Mouse (Mus musculus): Measurements from ENCODE around the gene Hist1h1a. TPM values are rescaled to one million over a fixed set of nuclear protein-coding genes. Genes with fewer than 3 reads are reported as not detected.
A peak's percentile ranks its signal among the peaks of the same experiment; 100 is the strongest.

The Hist1h1a gene
- polyA plus RNA-seq, 1 experiment, result not detected

DNA sequence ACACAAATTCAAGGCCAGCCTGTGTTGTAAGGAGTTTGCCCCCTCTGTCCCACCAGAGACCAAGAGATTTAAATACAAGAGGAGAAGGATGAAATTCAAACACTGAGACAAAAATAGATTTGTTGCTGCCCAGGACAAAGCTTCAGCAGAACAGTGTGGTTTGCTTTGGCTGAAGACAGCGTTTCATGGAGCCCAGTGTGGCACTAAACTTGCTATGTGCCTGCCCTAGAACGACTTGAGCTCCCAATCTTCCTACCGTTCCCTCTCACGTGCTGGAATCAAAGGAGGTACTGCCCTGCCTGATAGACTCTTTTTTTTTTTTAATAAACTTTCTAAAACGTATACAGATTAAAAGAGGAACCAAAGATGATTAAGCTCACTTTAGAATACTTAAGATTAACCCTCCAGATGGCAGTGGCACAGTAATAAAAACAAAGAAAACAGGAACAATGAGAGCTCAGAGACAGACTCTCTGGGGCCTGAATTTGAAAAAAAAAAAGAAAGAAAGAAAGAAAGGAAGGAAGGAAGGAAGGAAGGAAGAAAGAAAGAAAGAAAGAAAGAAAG, 5.5 kb downstream of the Hist1h1a start:
- Histone ChIP-seq H3K4me3 (ENCODE audit: insufficient read depth, low read length) (peak overlapping the region; percentile 7; the same call in 1 of the 2 replicates), H3K4me1 (ENCODE audit: control insufficient read depth, insufficient read depth, low read length) (peaks cover 17% of the 10 kb centered on the region), H3K27ac (ENCODE audit: insufficient read depth, low read depth, low read length) (peak overlapping the region; percentile 83)
- TF ChIP-seq POLR2A (IDR thresholded peaks at IDR 0.05; ENCODE audit: borderline replicate concordance, low read depth, low read length), result no peak
- no peak for TF ChIP-seq CTCF (IDR thresholded peaks at IDR 0.05; ENCODE audit: low read depth, low read length)

DNA sequence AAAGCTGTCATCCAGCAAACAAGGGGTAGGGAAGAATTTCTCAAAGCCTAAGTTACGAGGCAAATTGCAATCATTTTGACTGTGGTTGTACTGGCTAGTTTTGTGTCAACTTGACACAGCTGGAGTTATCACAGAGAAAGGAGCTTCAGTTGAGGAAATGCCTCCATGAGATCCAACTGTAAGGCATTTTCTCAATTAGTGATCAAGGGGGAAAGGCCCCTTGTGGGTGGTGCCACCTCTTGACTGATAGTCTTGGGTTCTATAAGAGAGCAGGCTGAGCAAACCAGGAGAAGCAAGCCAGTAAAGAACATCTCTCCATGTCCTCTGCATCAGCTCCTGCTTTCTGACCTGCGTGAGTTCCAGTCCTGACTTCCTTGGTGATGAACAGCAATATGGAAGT, 6.1 kb downstream of the Hist1h1a start, which contains the start of gene Trim38:
Gene Trim38 (plus strand): TSS at position 301 of the 400 bp plus-strand sequence.
- Histone ChIP-seq H3K4me1 (ENCODE audit: control insufficient read depth, insufficient read depth, low read length) (peaks cover 12% of the 10 kb centered on the region), H3K4me3 (ENCODE audit: insufficient read depth, low read length) (peak within 1 kb of the TSS; percentile 7; the same call in 1 of the 2 replicates), H3K27ac (ENCODE audit: insufficient read depth, low read depth, low read length) (peak within 1 kb of the TSS; percentile 83)

DNA sequence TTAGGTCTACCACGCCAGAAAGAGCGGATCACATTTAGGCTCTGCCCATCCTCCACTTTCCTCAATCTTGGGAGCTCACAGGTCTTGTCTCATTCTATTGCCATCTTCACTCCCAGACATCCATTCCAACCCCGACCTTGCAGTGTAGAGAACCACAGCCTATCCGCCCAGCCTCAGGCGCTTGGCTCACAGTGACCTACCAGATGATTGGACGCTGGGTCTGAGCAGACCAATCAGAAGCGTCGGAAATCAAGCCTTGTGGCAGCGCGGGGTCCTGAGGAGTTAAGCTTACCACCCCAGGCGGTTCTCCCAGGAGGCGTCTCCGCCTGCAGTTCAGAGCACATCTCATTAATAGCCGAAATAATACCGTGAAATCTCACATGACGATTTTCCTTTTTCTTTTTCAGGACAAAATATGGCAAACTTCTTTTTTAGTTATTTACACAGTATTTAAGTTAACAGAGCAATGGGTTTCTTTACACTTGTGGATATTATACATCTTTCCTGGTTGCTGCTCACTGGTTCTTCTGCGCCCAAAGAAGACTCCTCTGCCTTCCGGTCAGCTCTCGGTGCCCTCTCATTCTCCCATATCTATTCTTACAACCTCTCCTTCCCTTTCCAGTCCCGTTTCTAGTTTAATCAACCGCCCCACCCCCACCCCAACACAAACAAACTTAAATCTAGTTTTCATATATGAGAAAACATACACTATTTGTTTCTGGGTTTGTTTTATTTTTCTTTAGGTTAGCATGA, 9.3 kb downstream of the Hist1h1a start:
- Histone ChIP-seq H3K27ac (ENCODE audit: insufficient read depth, low read depth, low read length) (no peak overlapping the region), H3K4me3 (ENCODE audit: insufficient read depth, low read length) (no peak overlapping the region), H3K4me1 (ENCODE audit: control insufficient read depth, insufficient read depth, low read length) (peaks cover 9% of the 10 kb centered on the region)
- no peak for TF ChIP-seq CTCF (IDR thresholded peaks at IDR 0.05; ENCODE audit: low read depth, low read length)
- TF ChIP-seq POLR2A (IDR thresholded peaks at IDR 0.05; ENCODE audit: borderline replicate concordance, low read depth, low read length), result no peak

DNA sequence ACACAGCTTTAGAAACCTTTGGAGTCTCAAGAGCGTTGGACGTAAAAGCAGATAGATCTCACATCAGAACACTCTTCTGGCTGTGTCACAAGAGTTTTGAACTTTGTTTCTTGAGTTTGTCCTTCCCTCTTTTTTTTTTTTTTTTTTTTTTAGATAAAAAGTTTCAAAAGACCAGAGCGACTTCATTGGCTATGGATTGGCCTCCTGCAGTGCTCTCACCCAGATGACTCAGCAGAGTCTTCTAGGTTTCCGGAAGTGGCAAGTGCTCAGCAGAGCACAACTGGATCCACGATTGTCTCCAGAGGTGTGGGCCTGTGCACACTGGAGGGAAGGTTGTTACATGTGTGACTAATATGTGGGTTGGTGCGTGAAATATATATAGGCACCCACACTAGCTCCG, 14.9 kb downstream of the Hist1h1a start:
- Histone ChIP-seq H3K4me3 (ENCODE audit: insufficient read depth, low read length) (no peak overlapping the region), H3K27ac (ENCODE audit: insufficient read depth, low read depth, low read length) (no peak overlapping the region), H3K4me1 (ENCODE audit: control insufficient read depth, insufficient read depth, low read length) (peaks cover 2% of the 10 kb centered on the region; the same call in 1 of the 2 replicates)
- TF ChIP-seq CTCF (IDR thresholded peaks at IDR 0.05; ENCODE audit: low read depth, low read length), result no peak
- TF ChIP-seq POLR2A (IDR thresholded peaks at IDR 0.05; ENCODE audit: borderline replicate concordance, low read depth, low read length), result no peak

DNA sequence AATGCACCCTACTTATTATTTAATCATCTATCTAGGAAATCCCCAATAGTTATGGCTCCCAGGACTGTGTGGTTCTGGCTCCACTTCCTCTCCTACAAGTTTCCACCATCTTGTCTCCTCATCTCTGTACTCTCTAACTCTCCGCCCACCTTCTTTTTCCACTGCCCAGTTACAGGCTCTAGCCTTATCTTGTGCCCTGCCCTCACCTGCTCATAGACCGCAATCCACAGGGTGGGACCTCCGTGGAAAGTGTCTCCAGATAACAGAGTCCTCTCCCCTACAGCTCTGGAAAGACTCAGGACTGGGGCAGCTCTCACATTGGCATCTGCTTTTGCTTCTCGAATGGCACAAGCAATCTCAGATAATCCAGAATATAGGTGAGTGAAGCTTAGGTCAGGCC, 15.6 kb downstream of the Hist1h1a start:
- TF ChIP-seq POLR2A (IDR thresholded peaks at IDR 0.05; ENCODE audit: borderline replicate concordance, low read depth, low read length) (no peak), CTCF (IDR thresholded peaks at IDR 0.05; ENCODE audit: low read depth, low read length) (no peak)
- Histone ChIP-seq H3K27ac (ENCODE audit: insufficient read depth, low read depth, low read length) (no peak overlapping the region), H3K4me3 (ENCODE audit: insufficient read depth, low read length) (no peak overlapping the region), H3K4me1 (ENCODE audit: control insufficient read depth, insufficient read depth, low read length) (peaks cover 2% of the 10 kb centered on the region; the same call in 1 of the 2 replicates)

DNA sequence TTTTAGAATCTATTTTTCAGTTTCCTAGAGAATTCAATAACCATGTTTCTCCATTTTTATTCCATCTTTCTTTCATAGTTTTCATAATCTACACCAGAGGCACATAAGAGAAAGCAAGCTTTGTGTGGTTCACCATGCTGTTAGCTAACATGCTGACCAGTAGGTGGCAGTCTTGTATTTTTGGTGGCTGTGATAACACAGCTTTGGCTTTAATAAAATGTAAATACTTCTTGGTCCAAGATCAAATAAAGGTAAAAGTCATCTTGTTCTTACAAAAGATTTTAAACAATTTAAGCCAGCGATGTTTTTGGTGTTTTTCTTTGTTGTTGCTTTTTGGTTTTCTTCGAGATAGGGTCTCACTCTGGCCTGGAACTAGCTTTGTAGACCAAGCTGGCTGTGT, 29.1 kb downstream of the Hist1h1a start:
- Histone ChIP-seq H3K4me1 (ENCODE audit: control insufficient read depth, insufficient read depth, low read length) (no peaks in the 10 kb centered on the region), H3K27ac (ENCODE audit: insufficient read depth, low read depth, low read length) (no peak overlapping the region), H3K4me3 (ENCODE audit: insufficient read depth, low read length) (no peak overlapping the region)
- TF ChIP-seq CTCF (IDR thresholded peaks at IDR 0.05; ENCODE audit: low read depth, low read length), result no peak
- no peak for TF ChIP-seq POLR2A (IDR thresholded peaks at IDR 0.05; ENCODE audit: borderline replicate concordance, low read depth, low read length)

DNA sequence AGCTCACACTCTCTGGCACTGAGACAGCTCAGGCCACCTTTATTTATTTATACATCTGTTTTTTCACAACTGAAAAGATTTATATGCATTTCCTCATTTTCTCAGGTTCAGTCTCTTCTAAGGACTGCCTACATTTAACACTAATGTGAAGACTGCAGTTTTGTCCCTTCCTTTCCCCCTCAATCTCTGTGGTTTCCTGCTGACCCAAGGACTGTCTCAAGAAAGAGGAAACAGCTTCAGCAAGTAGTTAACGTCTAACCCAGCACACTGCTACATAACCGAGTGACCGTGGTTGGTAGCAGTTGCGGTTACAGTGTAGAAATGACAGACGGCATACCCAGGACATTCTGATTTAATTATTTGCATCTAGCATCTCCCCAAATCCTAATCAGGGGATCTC, 35.9 kb downstream of the Hist1h1a start:
- H3K4me3 ChIP-seq (ENCODE audit: insufficient read depth, low read length), result no peak overlapping the region

DNA sequence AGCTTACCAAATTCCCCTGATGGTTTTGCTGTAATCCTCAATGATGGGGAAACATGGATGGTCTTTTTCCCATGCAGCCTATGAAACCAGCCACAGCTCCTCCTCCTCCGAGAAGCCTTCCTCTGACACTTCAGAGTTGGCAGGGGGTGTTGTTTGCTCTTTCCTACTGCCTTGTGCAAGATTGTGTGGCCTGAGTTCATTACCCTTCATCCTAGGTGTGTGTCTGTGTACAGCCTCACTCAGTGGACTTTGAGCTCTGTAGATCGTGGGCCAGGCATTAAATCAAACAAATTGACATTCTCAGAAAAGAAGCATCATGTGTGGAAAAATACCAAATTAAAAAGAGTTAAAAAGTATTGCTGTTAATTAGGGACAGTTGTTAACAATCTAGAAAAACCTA, 41.1 kb downstream of the Hist1h1a start:
- Histone ChIP-seq H3K4me1 (ENCODE audit: control insufficient read depth, insufficient read depth, low read length) (peaks cover 7% of the 10 kb centered on the region), H3K4me3 (ENCODE audit: insufficient read depth, low read length) (no peak overlapping the region), H3K27ac (ENCODE audit: insufficient read depth, low read depth, low read length) (no peak overlapping the region)
- no peak for TF ChIP-seq POLR2A (IDR thresholded peaks at IDR 0.05; ENCODE audit: borderline replicate concordance, low read depth, low read length)
- TF ChIP-seq CTCF (IDR thresholded peaks at IDR 0.05; ENCODE audit: low read depth, low read length), result no peak

More for the DNA sequence above, 35.9 kb downstream of the Hist1h1a start:
- H3K4me1 ChIP-seq (ENCODE audit: control insufficient read depth, insufficient read depth, low read length), result peaks cover 13% of the 10 kb centered on the region
- 0 out of 2 replicates have a peak overlapping the region, but pooled peaks have one; percentile 14 for H3K27ac ChIP-seq (ENCODE audit: insufficient read depth, low read depth, low read length)
- no peak for TF ChIP-seq CTCF (IDR thresholded peaks at IDR 0.05; ENCODE audit: low read depth, low read length)
- no peak for TF ChIP-seq POLR2A (IDR thresholded peaks at IDR 0.05; ENCODE audit: borderline replicate concordance, low read depth, low read length)

DNA sequence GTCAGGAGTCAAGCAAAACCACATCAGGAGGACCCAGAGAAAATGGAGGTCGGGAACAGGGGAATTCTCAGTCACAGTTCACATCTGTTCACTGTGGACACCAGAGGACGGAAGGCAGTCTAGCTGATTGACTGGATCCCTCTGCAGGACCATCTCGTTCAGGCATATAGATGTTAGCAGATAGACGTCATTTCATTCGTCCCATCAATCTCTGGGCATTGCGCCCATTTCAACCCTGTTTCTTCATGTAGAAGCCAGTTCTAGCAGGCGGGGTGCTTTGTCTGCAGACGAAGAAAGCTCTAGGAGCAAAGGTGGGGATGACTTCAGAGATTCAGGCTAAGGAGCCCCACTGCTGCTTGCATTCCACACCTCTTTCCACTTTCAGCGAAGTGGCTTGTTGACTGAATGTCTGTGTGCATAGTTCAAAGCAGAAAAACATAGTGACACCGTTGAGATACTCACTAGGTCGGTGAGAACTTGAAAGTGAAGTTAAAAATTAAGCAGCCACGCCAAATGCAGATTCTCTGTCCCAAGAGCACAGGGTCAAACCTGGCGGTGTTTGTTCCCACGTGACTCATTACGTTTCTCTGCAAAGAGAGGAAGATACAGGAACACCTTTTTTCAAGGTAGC, 43.1 kb downstream of the Hist1h1a start, which contains the start of gene Slc17a2:
Gene Slc17a2 (plus strand): TSS at position 572 of the 631 bp plus-strand sequence.
- no peaks in the 10 kb centered on the region for H3K4me1 ChIP-seq (ENCODE audit: control insufficient read depth, insufficient read depth, low read length)
- H3K27ac ChIP-seq (ENCODE audit: insufficient read depth, low read depth, low read length), result no peak within 1 kb of the TSS
- TF ChIP-seq CTCF (IDR thresholded peaks at IDR 0.05; ENCODE audit: low read depth, low read length) (no peak), POLR2A (IDR thresholded peaks at IDR 0.05; ENCODE audit: borderline replicate concordance, low read depth, low read length) (no peak)
- H3K4me3 ChIP-seq (ENCODE audit: insufficient read depth, low read length), result no peak within 1 kb of the TSS

Other genes with a start within 250 kb of the Hist1h1a start
- 2.5 and 3.1 TPM in 2 replicates for gene Hist1h4h, start 232.6 kb upstream of the Hist1h1a start, polyA plus RNA-seq (2012; ENCODE audit: insufficient read depth, insufficient read length, missing spikeins)
- 42.5 and 76.9 TPM in 2 replicates for gene Hist1h2af, start 229.8 kb upstream of the Hist1h1a start, polyA plus RNA-seq (2012; ENCODE audit: insufficient read depth, insufficient read length, missing spikeins)
- gene Hist1h3g, start 228.2 kb upstream of the Hist1h1a start, polyA plus RNA-seq (2012; ENCODE audit: insufficient read depth, insufficient read length, missing spikeins), result not detected in 2 replicates
- 0.71 and 0.97 TPM in 2 replicates for gene Hist1h2bh, start 220.3 kb upstream of the Hist1h1a start, polyA plus RNA-seq (2012; ENCODE audit: insufficient read depth, insufficient read length, missing spikeins)
- gene Hist1h3f, start 219.6 kb upstream of the Hist1h1a start, polyA plus RNA-seq (2012; ENCODE audit: insufficient read depth, insufficient read length, missing spikeins), result 0.80 TPM in 1 of 2 replicates, not detected in the other
- gene Hist1h4f, start 212.0 kb upstream of the Hist1h1a start, polyA plus RNA-seq (2012; ENCODE audit: insufficient read depth, insufficient read length, missing spikeins), result 4.7 TPM in 1 of 2 replicates, not detected in the other
- 0.11 and 0.39 TPM in 2 replicates for gene Hist1h1d, start 210.4 kb upstream of the Hist1h1a start, polyA plus RNA-seq (2012; ENCODE audit: insufficient read depth, insufficient read length, missing spikeins)
- gene Hist1h3e, start 201.3 kb upstream of the Hist1h1a start, polyA plus RNA-seq (2012; ENCODE audit: insufficient read depth, insufficient read length, missing spikeins), result 1.5 and 3.6 TPM in 2 replicates
- 1.7 TPM in 1 of 2 replicates, not detected in the other for gene Hist1h2ae, start 192.4 kb upstream of the Hist1h1a start, polyA plus RNA-seq (2012; ENCODE audit: insufficient read depth, insufficient read length, missing spikeins)
- 9.8 and 11.9 TPM in 2 replicates for gene Hist1h2bg, start 192.3 kb upstream of the Hist1h1a start, polyA plus RNA-seq (2012; ENCODE audit: insufficient read depth, insufficient read length, missing spikeins)
- gene Hist1h2bf, start 189.5 kb upstream of the Hist1h1a start, polyA plus RNA-seq (2012; ENCODE audit: insufficient read depth, insufficient read length, missing spikeins), result 3.8 and 7.9 TPM in 2 replicates
- not detected in 2 replicates for gene Hist1h2ad, start 189.3 kb upstream of the Hist1h1a start, polyA plus RNA-seq (2012; ENCODE audit: insufficient read depth, insufficient read length, missing spikeins)
- 2.3 and 3.2 TPM in 2 replicates for gene Hist1h3d, start 187.9 kb upstream of the Hist1h1a start, polyA plus RNA-seq (2012; ENCODE audit: insufficient read depth, insufficient read length, missing spikeins)
- 1.6 and 2.5 TPM in 2 replicates for gene Hist1h4d, start 182.1 kb upstream of the Hist1h1a start, polyA plus RNA-seq (2012; ENCODE audit: insufficient read depth, insufficient read length, missing spikeins)
- 0.86 and 2.1 TPM in 2 replicates for gene Hist1h2be, start 142.5 kb upstream of the Hist1h1a start, polyA plus RNA-seq (2012; ENCODE audit: insufficient read depth, insufficient read length, missing spikeins)
- 2.6 TPM in 2 replicates for gene Hist1h1e, start 141.1 kb upstream of the Hist1h1a start, polyA plus RNA-seq (2012; ENCODE audit: insufficient read depth, insufficient read length, missing spikeins)
- gene Hist1h2ac, start 79.7 kb upstream of the Hist1h1a start, polyA plus RNA-seq (2012; ENCODE audit: insufficient read depth, insufficient read length, missing spikeins), result 0.35 and 0.40 TPM in 2 replicates
- 55.8 and 61.9 TPM in 2 replicates for gene Hist1h2bc, start 79.5 kb upstream of the Hist1h1a start, polyA plus RNA-seq (2012; ENCODE audit: insufficient read depth, insufficient read length, missing spikeins)
- gene Hist1h1t, start 67.9 kb upstream of the Hist1h1a start, polyA plus RNA-seq (2012; ENCODE audit: insufficient read depth, insufficient read length, missing spikeins), result 0.62 TPM in 1 of 2 replicates, not detected in the other
- gene Hist1h4c, start 65.2 kb upstream of the Hist1h1a start, polyA plus RNA-seq (2012; ENCODE audit: insufficient read depth, insufficient read length, missing spikeins), result not detected in 2 replicates
- 95.3 and 104 TPM in 2 replicates for gene Hfe, start 52.8 kb upstream of the Hist1h1a start, polyA plus RNA-seq (2012; ENCODE audit: insufficient read depth, insufficient read length, missing spikeins)
- gene Hist1h1c, start 24.9 kb upstream of the Hist1h1a start, polyA plus RNA-seq (2012; ENCODE audit: insufficient read depth, insufficient read length, missing spikeins), result 75.5 and 80.8 TPM in 2 replicates
- 1.2 TPM in 1 of 2 replicates, not detected in the other for gene Hist1h3c, start 18.1 kb upstream of the Hist1h1a start, polyA plus RNA-seq (2012; ENCODE audit: insufficient read depth, insufficient read length, missing spikeins)
- gene Hist1h2bb, start 16.9 kb upstream of the Hist1h1a start, polyA plus RNA-seq (2012; ENCODE audit: insufficient read depth, insufficient read length, missing spikeins), result 1.3 TPM in 1 of 2 replicates, not detected in the other
- gene Hist1h2ab, start 12.5 kb upstream of the Hist1h1a start, polyA plus RNA-seq (2012; ENCODE audit: insufficient read depth, insufficient read length, missing spikeins), result 4.3 and 8.4 TPM in 2 replicates
- gene Hist1h3b, start 11.4 kb upstream of the Hist1h1a start, polyA plus RNA-seq (2012; ENCODE audit: insufficient read depth, insufficient read length, missing spikeins), result 2.1 and 4.8 TPM in 2 replicates
- gene Hist1h4b, start 6.7 kb upstream of the Hist1h1a start, polyA plus RNA-seq (2012; ENCODE audit: insufficient read depth, insufficient read length, missing spikeins), result 4.5 and 5.1 TPM in 2 replicates
- gene Hist1h4a, start 2.4 kb upstream of the Hist1h1a start, polyA plus RNA-seq (2012; ENCODE audit: insufficient read depth, insufficient read length, missing spikeins), result not detected in 2 replicates
- gene Hist1h3a, start 1.3 kb upstream of the Hist1h1a start, polyA plus RNA-seq (2012; ENCODE audit: insufficient read depth, insufficient read length, missing spikeins), result not detected in 2 replicates
- gene Trim38, start 6.2 kb downstream of the Hist1h1a start, polyA plus RNA-seq (2012; ENCODE audit: insufficient read depth, insufficient read length, missing spikeins), result not detected in 2 replicates
- gene Slc17a2, start 43.3 kb downstream of the Hist1h1a start, polyA plus RNA-seq (2012; ENCODE audit: insufficient read depth, insufficient read length, missing spikeins), result not detected in 2 replicates
- not detected in 2 replicates for gene Slc17a3, start 75.8 kb downstream of the Hist1h1a start, polyA plus RNA-seq (2012; ENCODE audit: insufficient read depth, insufficient read length, missing spikeins)
- gene Slc17a1, start 104.1 kb downstream of the Hist1h1a start, polyA plus RNA-seq (2012; ENCODE audit: insufficient read depth, insufficient read length, missing spikeins), result not detected in 2 replicates
- gene Slc17a4, start 151.3 kb downstream of the Hist1h1a start, polyA plus RNA-seq (2012; ENCODE audit: insufficient read depth, insufficient read length, missing spikeins), result not detected in 2 replicates
- gene Hist1h2ba, start 170.5 kb downstream of the Hist1h1a start, polyA plus RNA-seq (2012; ENCODE audit: insufficient read depth, insufficient read length, missing spikeins), result not detected in 2 replicates
- gene Hist1h2aa, start 170.8 kb downstream of the Hist1h1a start, polyA plus RNA-seq (2012; ENCODE audit: insufficient read depth, insufficient read length, missing spikeins), result not detected in 2 replicates
- not detected in 2 replicates for gene Scgn, start 227.5 kb downstream of the Hist1h1a start, polyA plus RNA-seq (2012; ENCODE audit: insufficient read depth, insufficient read length, missing spikeins)

All from bone marrow macrophage, adult 2 months (primary cell).